Mouse (Mus musculus) heart, embryonic 16.5 days (tissue): ENCODE results near the gene Rab24. TPM values are rescaled to one million over a fixed set of nuclear protein-coding genes. Genes with fewer than 3 reads are reported as not detected.

ENCODE experiments used
- ATAC-seq: fragments of 200-750 bp; cut with Nextera tagmentation; replicated peaks from 2 replicates; pipeline ENCODE4 v1.8.0; 2017; ENCODE audit warnings: moderate number of reproducible peaks; ENCODE audit not compliant: insufficient read depth, low FRiP score; ENCODE audit errors: extremely low read depth
- H3K27ac ChIP-seq: fragments of 300-500 bp; sonication (generic); 2 replicates; pipeline ENCODE4 v1.5.1; 2014; ENCODE audit warnings: mild to moderate bottlenecking, low read length, control low read depth, moderate library complexity
- H3K27me3 ChIP-seq: fragments of 300-500 bp; sonication (generic); 2 replicates; pipeline ENCODE4 v1.6.1; 2014; ENCODE audit warnings: low read length, mixed read lengths; ENCODE audit not compliant: control insufficient read depth, insufficient read depth
- H3K36me3 ChIP-seq: fragments of 300-500 bp; sonication (generic); 2 replicates; pipeline ENCODE4 v1.6.1; 2014; ENCODE audit not compliant: control insufficient read depth, insufficient read depth
- H3K4me1 ChIP-seq: fragments of 300-500 bp; sonication (generic); 2 replicates; pipeline ENCODE4 v1.6.1; 2014; ENCODE audit warnings: low read length, mixed read lengths; ENCODE audit not compliant: control insufficient read depth, insufficient read depth
- H3K4me2 ChIP-seq: fragments of 300-500 bp; sonication (generic); 2 replicates; pipeline ENCODE4 v1.6.1; 2014; ENCODE audit warnings: low read depth, mild to moderate bottlenecking, control low read depth, low read length
- H3K4me3 ChIP-seq: fragments of 300-500 bp; sonication (generic); 2 replicates; pipeline ENCODE4 v1.5.1; 2014; ENCODE audit warnings: mild to moderate bottlenecking, control low read depth, low read length
- H3K9ac ChIP-seq: fragments of 300-500 bp; sonication (generic); 2 replicates; pipeline ENCODE4 v1.6.1; 2014; ENCODE audit warnings: low read length, control low read depth
- H3K9me3 ChIP-seq: fragments of 300-500 bp; sonication (generic); replicated peaks from 2 replicates; pipeline ENCODE4 v1.6.1; 2016; ENCODE audit warnings: low read length; ENCODE audit not compliant: control insufficient read depth
- WGBS: fragments of 180-500 bp; shearing (Covaris S2); extraction: QIAGEN DNeasy Blood & Tissue Kit; methylation state at CpG from one replicate; pipeline ENCODE4 v1.1.7; 2014; 5-methylcytosine and 5-hydroxymethylcytosine counted together
- polyA plus RNA-seq: library from polyadenylated mRNA; unstranded; fragments of >200 nt; fragmentation: Nextera tagmentation; extraction: Ambion mirVana; gene quantifications from 2 replicates; pipeline ENCODE4 v1.2.1, GENCODE M21; 2015

Gene Rab24
- polyA plus RNA-seq, result 67.4 and 74.8 TPM in 2 replicates

DNA sequence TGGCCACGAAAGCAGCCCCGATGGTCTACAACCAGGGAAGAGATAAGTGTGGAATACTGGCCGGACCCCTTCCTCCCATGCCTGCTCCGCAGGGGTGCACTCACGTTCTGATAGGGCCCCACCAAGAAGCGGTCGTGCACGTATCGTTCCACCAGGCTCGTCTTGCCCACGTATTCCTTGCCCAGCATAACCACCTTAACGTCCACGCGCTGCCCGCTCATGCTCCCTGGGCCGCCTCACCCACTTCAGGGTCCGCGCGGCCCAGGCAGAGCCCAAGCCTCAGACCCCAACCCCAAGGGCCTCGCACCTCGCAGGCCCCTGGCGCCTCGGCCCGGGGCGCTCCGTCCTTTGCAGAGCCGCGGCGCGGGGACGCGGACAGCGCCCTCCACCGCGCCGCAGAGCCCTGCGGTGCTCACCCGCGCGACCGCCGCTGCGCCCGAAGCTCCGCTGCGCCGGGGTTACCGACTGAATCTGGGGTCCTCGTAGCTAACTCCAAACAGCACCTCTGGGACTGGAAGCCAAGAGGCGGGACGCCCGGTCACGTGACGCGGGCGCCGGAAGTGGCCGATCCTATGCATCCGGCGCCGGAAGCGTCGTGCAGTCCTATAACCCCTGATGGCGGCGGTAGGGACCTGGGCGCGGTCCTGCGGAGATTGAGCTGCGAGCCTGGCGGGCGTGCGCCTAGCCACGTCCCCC is at the start of gene Rab24:
Rab24 (minus strand) TSS at position 513 of the 696 bp plus-strand sequence.
- ATAC-seq, result peak; percentile 89
- H3K9me3 ChIP-seq, result no peaks in the 10 kb centered on the region
- H3K4me1 ChIP-seq, result peaks cover 30% of the 10 kb centered on the region
- peak within 1 kb of the TSS; percentile 76 for H3K4me3 ChIP-seq
- H3K4me2 ChIP-seq, result peak within 1 kb of the TSS; percentile 79
- peak within 1 kb of the TSS; percentile 79 for H3K27ac ChIP-seq
- peak within 1 kb of the TSS; percentile 88 for H3K9ac ChIP-seq
- peaks cover 36% of the 10 kb centered on the region for H3K36me3 ChIP-seq
- no peaks in the 10 kb centered on the region for H3K27me3 ChIP-seq
- under 1% methylated on average over 73 of the region's 73 CpGs for WGBS

DNA sequence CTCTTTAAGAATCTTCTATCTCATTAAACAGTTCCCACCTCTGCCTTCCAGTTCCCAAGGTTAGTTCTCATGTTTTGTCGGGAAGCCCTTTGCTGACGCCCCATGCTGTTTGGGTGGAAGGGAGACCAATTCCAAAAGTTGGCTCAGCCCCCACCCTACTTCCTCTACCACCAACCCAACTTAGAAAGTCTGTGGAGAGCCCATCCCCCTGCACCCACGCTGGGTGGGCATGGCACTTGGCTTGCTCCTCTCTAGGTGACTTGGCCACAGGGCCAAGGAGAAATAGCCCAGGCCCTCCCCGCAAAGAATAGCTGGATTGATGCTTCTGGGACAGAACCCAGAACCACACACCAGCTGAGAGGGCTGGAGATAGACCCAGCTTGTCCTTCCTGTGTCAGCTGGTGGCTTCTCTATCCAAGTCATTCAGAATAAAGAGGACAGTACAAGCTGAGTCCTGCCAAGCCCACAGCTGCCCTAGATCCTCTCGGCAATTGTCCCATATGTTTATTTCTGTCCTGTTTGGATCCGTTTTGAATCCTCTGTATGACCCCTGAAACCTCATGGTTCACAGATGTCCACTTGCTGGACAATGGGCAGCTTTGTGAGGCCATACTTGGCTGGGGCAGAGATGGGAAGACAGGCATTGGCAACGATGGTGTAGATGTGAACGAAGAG is 49.4 kb upstream of the Rab24 start:
- H3K36me3 ChIP-seq, result no peaks in the 10 kb centered on the region
- H3K9ac ChIP-seq, result no peak overlapping the region
- WGBS, result 60% methylated on average over 8 of the region's 8 CpGs
- H3K27me3 ChIP-seq, result peaks cover 21% of the 10 kb centered on the region
- H3K4me3 ChIP-seq, result no peak overlapping the region
- no peaks in the 10 kb centered on the region for H3K9me3 ChIP-seq
- H3K4me2 ChIP-seq, result no peak overlapping the region
- H3K27ac ChIP-seq, result no peak overlapping the region
- H3K4me1 ChIP-seq, result peaks cover 6% of the 10 kb centered on the region
- ATAC-seq, result no peak

DNA sequence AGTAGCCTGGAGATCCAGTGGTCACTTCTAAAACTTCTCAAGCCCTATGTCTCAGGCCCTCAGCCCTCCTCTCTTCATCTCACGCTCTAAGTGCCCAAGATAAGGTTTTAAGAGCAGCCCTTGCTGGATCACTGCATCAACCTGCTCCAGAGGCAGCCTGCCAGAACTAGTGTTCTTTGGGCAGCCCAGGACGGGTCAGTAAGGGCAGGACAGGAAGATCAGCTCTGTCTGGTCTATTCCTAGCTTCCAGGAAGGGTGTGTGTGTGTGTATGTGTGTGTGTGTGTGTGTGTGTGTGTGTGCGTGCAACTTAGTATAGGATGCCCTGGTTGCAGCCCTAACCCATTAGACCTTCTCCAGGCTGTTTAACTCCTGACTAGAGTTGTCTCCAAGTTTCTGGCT is 48.5 kb upstream of the Rab24 start:
- Histone ChIP-seq H3K36me3 (no peaks in the 10 kb centered on the region), H3K9me3 (no peaks in the 10 kb centered on the region), H3K4me3 (peak overlapping the region; percentile 45), H3K9ac (peak overlapping the region; percentile 49; the same call in 1 of the 2 replicates), H3K4me2 (peak overlapping the region; percentile 45), H3K27me3 (peaks cover 20% of the 10 kb centered on the region), H3K4me1 (peaks cover 6% of the 10 kb centered on the region), H3K27ac (peak overlapping the region; percentile 35; the same call in 1 of the 2 replicates)
- no peak; the same call in 1 of the 2 replicates for ATAC-seq
- 23% methylated on average over 3 of the region's 3 CpGs for WGBS

- Histone ChIP-seq H3K4me3 (peak within 1 kb of the TSS; percentile 45), H3K9me3 (no peaks in the 10 kb centered on the region), H3K4me2 (peak within 1 kb of the TSS; percentile 45), H3K9ac (peak within 1 kb of the TSS; percentile 49; the same call in 1 of the 2 replicates), H3K27me3 (peaks cover 17% of the 10 kb centered on the region), H3K4me1 (peaks cover 6% of the 10 kb centered on the region), H3K36me3 (no peaks in the 10 kb centered on the region), H3K27ac (peak within 1 kb of the TSS; percentile 35; the same call in 1 of the 2 replicates)
- WGBS, result 44% methylated on average over 13 of the region's 13 CpGs
- peak; percentile 66 for ATAC-seq
Observed at GRCm38 (mm10) chr13:55369531-55370114, 47.9 kb upstream of the Rab24 start, which contains the start of gene Rgs14. Gene Rgs14, plus strand, starts transcription at chr13:55369732.

GRCm38 (mm10) chr13:55368401-55368800 is 46.7 kb upstream of the Rab24 start:
- H3K27me3 ChIP-seq, result peaks cover 8% of the 10 kb centered on the region
- no peak overlapping the region for H3K9ac ChIP-seq
- peaks cover 6% of the 10 kb centered on the region for H3K4me1 ChIP-seq
- no peak overlapping the region for H3K27ac ChIP-seq
- no peak for ATAC-seq
- no peaks in the 10 kb centered on the region for H3K36me3 ChIP-seq
- H3K4me3 ChIP-seq, result no peak overlapping the region
- H3K4me2 ChIP-seq, result no peak overlapping the region
- WGBS, result 69% methylated on average over 7 of the region's 7 CpGs
- no peaks in the 10 kb centered on the region for H3K9me3 ChIP-seq

GRCm38 (mm10) chr13:55362453-55363060 is 40.8 kb upstream of the Rab24 start, which contains the start of gene Lman2:
Gene Lman2, minus strand, starts transcription at chr13:55362783.
- peaks cover 12% of the 10 kb centered on the region for H3K4me1 ChIP-seq
- peaks cover 9% of the 10 kb centered on the region for H3K36me3 ChIP-seq
- peak within 1 kb of the TSS; percentile 84 for H3K4me2 ChIP-seq
- H3K9ac ChIP-seq, result peak within 1 kb of the TSS; percentile 97
- H3K4me3 ChIP-seq, result peak within 1 kb of the TSS; percentile 99
- no peaks in the 10 kb centered on the region for H3K9me3 ChIP-seq
- H3K27ac ChIP-seq, result peak within 1 kb of the TSS; percentile 95
- no peaks in the 10 kb centered on the region; the same call in 1 of the 2 replicates for H3K27me3 ChIP-seq
- ATAC-seq, result peak; percentile 98
- WGBS, result under 1% methylated on average over 35 of the region's 35 CpGs

GRCm38 (mm10) chr13:55361974-55362452 is 40.3 kb upstream of the Rab24 start:
- Histone ChIP-seq H3K4me2 (peak overlapping the region; percentile 84), H3K9ac (peak overlapping the region; percentile 97), H3K27me3 (no peaks in the 10 kb centered on the region; the same call in 1 of the 2 replicates), H3K4me3 (peak overlapping the region; percentile 99), H3K9me3 (no peaks in the 10 kb centered on the region), H3K36me3 (peaks cover 14% of the 10 kb centered on the region), H3K27ac (peak overlapping the region; percentile 95), H3K4me1 (peaks cover 12% of the 10 kb centered on the region)
- WGBS, result under 1% methylated on average over 32 of the region's 32 CpGs
- peak; percentile 17 for ATAC-seq

- Histone ChIP-seq H3K4me2 (peak overlapping the region; percentile 84), H3K9ac (peak overlapping the region; percentile 97), H3K27ac (no peak overlapping the region)
Observed at GRCm38 (mm10) chr13:55361145-55361544, 39.4 kb upstream of the Rab24 start.

More at GRCm38 (mm10) chr13:55361145-55361544, 39.4 kb upstream of the Rab24 start:
- Histone ChIP-seq H3K4me1 (peaks cover 12% of the 10 kb centered on the region), H3K4me3 (peak overlapping the region; percentile 99), H3K27me3 (no peaks in the 10 kb centered on the region; the same call in 1 of the 2 replicates), H3K9me3 (no peaks in the 10 kb centered on the region), H3K36me3 (peaks cover 17% of the 10 kb centered on the region)
- ATAC-seq, result no peak
